Mouse (Mus musculus) neural tube, embryonic 14.5 days (tissue): Measurements from ENCODE around the gene Abi1. TPM values are rescaled to one million over a fixed set of nuclear protein-coding genes. Genes with fewer than 3 reads are reported as not detected.

ENCODE experiments used
- ATAC-seq: fragments of 200-750 bp; cut with Nextera tagmentation; 2 replicates; pipeline ENCODE4 v1.8.0; 2017; ENCODE audit warnings: low read depth, mild to moderate bottlenecking, moderate TSS enrichment, moderate library complexity
- H3K27ac ChIP-seq: fragments of 300-500 bp; sonication (generic); 2 replicates; pipeline ENCODE4 v1.5.1; 2014; ENCODE audit warnings: low read depth, mild to moderate bottlenecking, control low read depth, low read length, moderate library complexity, mixed read lengths
- H3K27me3 ChIP-seq: fragments of 300-500 bp; sonication (generic); 2 replicates; pipeline ENCODE4 v1.6.1; 2014; ENCODE audit warnings: low read length; ENCODE audit not compliant: control insufficient read depth, insufficient read depth
- H3K36me3 ChIP-seq: fragments of 300-500 bp; sonication (generic); 2 replicates; pipeline ENCODE4 v1.6.1; 2014; ENCODE audit warnings: low read length, mixed read lengths; ENCODE audit not compliant: control insufficient read depth, insufficient read depth
- H3K4me1 ChIP-seq: fragments of 300-500 bp; sonication (generic); 2 replicates; pipeline ENCODE4 v1.6.1; 2014; ENCODE audit warnings: low read length; ENCODE audit not compliant: control insufficient read depth, insufficient read depth
- H3K4me2 ChIP-seq: fragments of 300-500 bp; sonication (generic); 2 replicates; pipeline ENCODE4 v1.6.1; 2014; ENCODE audit warnings: mild to moderate bottlenecking, low read depth, low read length, control low read depth
- H3K4me3 ChIP-seq: fragments of 300-500 bp; sonication (generic); 2 replicates; pipeline ENCODE4 v1.5.1; 2014; ENCODE audit warnings: low read depth, low read length, control low read depth, mixed read lengths
- H3K9ac ChIP-seq: fragments of 300-500 bp; sonication (generic); replicated peaks from 2 replicates; pipeline ENCODE4 v1.6.1; 2014; ENCODE audit warnings: low read depth, mild to moderate bottlenecking, control low read depth, low read length, mixed read lengths
- H3K9me3 ChIP-seq: fragments of 300-500 bp; sonication (generic); 2 replicates; pipeline ENCODE4 v1.6.1; 2016; ENCODE audit warnings: low read length; ENCODE audit not compliant: control insufficient read depth
- WGBS: fragments of 180-500 bp; shearing (Covaris S2); extraction: QIAGEN DNeasy Blood & Tissue Kit; methylation state at CpG from one replicate; pipeline ENCODE4 v1.1.7; 2014; 5-methylcytosine and 5-hydroxymethylcytosine counted together
- polyA plus RNA-seq: library from polyadenylated mRNA; unstranded; fragments of >200 nt; fragmentation: Nextera tagmentation; extraction: Ambion mirVana; gene quantifications from 2 replicates; pipeline ENCODE4 v1.2.1, GENCODE M21; 2014

The Abi1 gene
- 58.9 and 64.8 TPM in 2 replicates for polyA plus RNA-seq

- Histone ChIP-seq H3K4me1 (peaks cover 8% of the 10 kb centered on the region), H3K4me2 (peak within 1 kb of the TSS; percentile 72), H3K27me3 (peaks cover 3% of the 10 kb centered on the region; the same call in 1 of the 2 replicates), H3K9ac (peak within 1 kb of the TSS; percentile 92), H3K9me3 (no peaks in the 10 kb centered on the region), H3K4me3 (peak within 1 kb of the TSS; percentile 99), H3K36me3 (no peaks in the 10 kb centered on the region), H3K27ac (peak within 1 kb of the TSS; percentile 97)
- ATAC-seq = peak; percentile 97
- WGBS = 3% methylated on average over 24 of the region's 24 CpGs
Measured at GRCm38 (mm10) chr2:23040001-23040646, at the start of gene Abi1. TSS of gene Abi1 (minus strand) at chr2:23040241.

DNA sequence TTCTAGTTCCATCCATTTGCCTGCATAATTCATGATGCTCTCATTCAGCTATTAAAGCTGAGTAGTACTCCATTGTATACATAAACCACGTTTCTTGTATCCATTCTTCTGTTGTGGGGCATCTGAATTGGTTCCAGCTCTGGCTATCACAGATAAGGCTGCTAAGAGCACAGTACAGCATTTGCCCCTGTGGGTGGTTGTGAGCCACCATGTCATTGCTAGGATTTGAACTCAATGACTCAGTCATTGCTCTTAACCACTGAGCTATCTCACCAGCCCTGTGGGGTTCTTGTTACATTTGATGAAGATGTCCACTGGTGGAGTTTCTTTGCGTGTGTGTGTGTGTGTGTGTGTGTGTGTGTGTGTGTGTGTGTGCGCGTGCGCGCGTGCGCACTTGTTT lies 44.5 kb upstream of the Abi1 start:
- Histone ChIP-seq H3K27ac (no peak overlapping the region), H3K36me3 (peaks cover 15% of the 10 kb centered on the region; the same call in 1 of the 2 replicates), H3K4me2 (no peak overlapping the region), H3K4me3 (no peak overlapping the region), H3K4me1 (no peaks in the 10 kb centered on the region), H3K9ac (no peak overlapping the region), H3K9me3 (no peaks in the 10 kb centered on the region), H3K27me3 (no peaks in the 10 kb centered on the region)
- no peak for ATAC-seq
- WGBS = 96% methylated on average over 8 of the region's 8 CpGs

GRCm38 (mm10) chr2:23078588-23078987 lies 38.5 kb upstream of the Abi1 start:
- H3K27ac ChIP-seq = no peak overlapping the region
- no peaks in the 10 kb centered on the region for H3K9me3 ChIP-seq
- H3K9ac ChIP-seq = no peak overlapping the region
- no peak overlapping the region for H3K4me3 ChIP-seq
- peaks cover 18% of the 10 kb centered on the region; the same call in 1 of the 2 replicates for H3K36me3 ChIP-seq
- H3K4me2 ChIP-seq = no peak overlapping the region
- 97% methylated on average over 2 of the region's 2 CpGs for WGBS
- no peak for ATAC-seq
- no peaks in the 10 kb centered on the region for H3K27me3 ChIP-seq
- H3K4me1 ChIP-seq = no peaks in the 10 kb centered on the region

GRCm38 (mm10) chr2:23077693-23078092 lies 37.7 kb upstream of the Abi1 start:
- H3K4me2 ChIP-seq = no peak overlapping the region
- WGBS = 92% methylated on average over 5 of the region's 5 CpGs
- H3K9ac ChIP-seq = no peak overlapping the region
- no peaks in the 10 kb centered on the region for H3K9me3 ChIP-seq
- no peak overlapping the region for H3K27ac ChIP-seq
- no peaks in the 10 kb centered on the region for H3K4me1 ChIP-seq
- H3K27me3 ChIP-seq = no peaks in the 10 kb centered on the region
- H3K36me3 ChIP-seq = peaks cover 18% of the 10 kb centered on the region; the same call in 1 of the 2 replicates
- no peak for ATAC-seq
- H3K4me3 ChIP-seq = no peak overlapping the region

- no peak overlapping the region for H3K4me2 ChIP-seq
- no peaks in the 10 kb centered on the region for H3K27me3 ChIP-seq
- no peak overlapping the region for H3K9ac ChIP-seq
- no peaks in the 10 kb centered on the region for H3K9me3 ChIP-seq
- no peaks in the 10 kb centered on the region for H3K4me1 ChIP-seq
- ATAC-seq = no peak
- no peak overlapping the region for H3K4me3 ChIP-seq
- H3K36me3 ChIP-seq = peaks cover 18% of the 10 kb centered on the region; the same call in 1 of the 2 replicates
- no peak overlapping the region for H3K27ac ChIP-seq
Measured at GRCm38 (mm10) chr2:23076783-23077182, 36.7 kb upstream of the Abi1 start.

GRCm38 (mm10) chr2:23075846-23076245 lies 35.8 kb upstream of the Abi1 start:
- Histone ChIP-seq H3K27me3 (no peaks in the 10 kb centered on the region), H3K4me1 (0 out of 2 replicates have a peak, but pooled peaks cover 3% of the 10 kb centered on the region), H3K4me2 (no peak overlapping the region), H3K36me3 (peaks cover 17% of the 10 kb centered on the region; the same call in 1 of the 2 replicates), H3K4me3 (no peak overlapping the region), H3K9ac (no peak overlapping the region), H3K9me3 (no peaks in the 10 kb centered on the region), H3K27ac (no peak overlapping the region)
- no peak for ATAC-seq

- no peaks in the 10 kb centered on the region for H3K27me3 ChIP-seq
- ATAC-seq = no peak
- no peak overlapping the region for H3K9ac ChIP-seq
- no peak overlapping the region for H3K4me2 ChIP-seq
- WGBS = 33% methylated on average over 1 of the region's 1 CpGs
- H3K36me3 ChIP-seq = no peaks in the 10 kb centered on the region; the same call in 1 of the 2 replicates
- H3K9me3 ChIP-seq = no peaks in the 10 kb centered on the region
- 0 out of 2 replicates have a peak, but pooled peaks cover 3% of the 10 kb centered on the region for H3K4me1 ChIP-seq
- H3K27ac ChIP-seq = no peak overlapping the region
- H3K4me3 ChIP-seq = no peak overlapping the region
Measured at GRCm38 (mm10) chr2:23071406-23071805, 31.4 kb upstream of the Abi1 start.

DNA sequence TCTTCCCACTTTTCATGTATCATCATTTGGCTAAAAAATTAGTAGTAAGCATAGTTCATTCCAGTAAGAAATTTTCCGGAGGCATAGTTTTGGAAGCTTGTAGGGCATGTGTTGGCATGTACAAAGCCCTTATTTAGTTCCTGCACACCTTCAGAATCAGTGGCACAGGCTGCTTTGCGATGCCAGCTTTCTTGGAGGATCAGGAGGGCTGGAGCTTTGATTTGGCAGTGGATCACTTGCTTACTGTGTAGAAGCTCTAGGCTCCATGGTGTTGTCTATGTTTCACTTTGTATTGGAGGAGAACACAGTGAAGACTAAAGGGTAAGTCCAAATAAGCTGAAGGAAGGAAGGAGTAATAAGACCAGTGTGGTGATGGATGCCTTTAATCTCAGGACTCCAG lies 30.4 kb upstream of the Abi1 start:
- Histone ChIP-seq H3K27me3 (no peaks in the 10 kb centered on the region), H3K4me1 (0 out of 2 replicates have a peak, but pooled peaks cover 3% of the 10 kb centered on the region), H3K4me3 (no peak overlapping the region), H3K27ac (no peak overlapping the region), H3K9me3 (no peaks in the 10 kb centered on the region), H3K4me2 (no peak overlapping the region), H3K36me3 (no peaks in the 10 kb centered on the region; the same call in 1 of the 2 replicates), H3K9ac (no peak overlapping the region)
- ATAC-seq = no peak
- 97% methylated on average over 2 of the region's 2 CpGs for WGBS

DNA sequence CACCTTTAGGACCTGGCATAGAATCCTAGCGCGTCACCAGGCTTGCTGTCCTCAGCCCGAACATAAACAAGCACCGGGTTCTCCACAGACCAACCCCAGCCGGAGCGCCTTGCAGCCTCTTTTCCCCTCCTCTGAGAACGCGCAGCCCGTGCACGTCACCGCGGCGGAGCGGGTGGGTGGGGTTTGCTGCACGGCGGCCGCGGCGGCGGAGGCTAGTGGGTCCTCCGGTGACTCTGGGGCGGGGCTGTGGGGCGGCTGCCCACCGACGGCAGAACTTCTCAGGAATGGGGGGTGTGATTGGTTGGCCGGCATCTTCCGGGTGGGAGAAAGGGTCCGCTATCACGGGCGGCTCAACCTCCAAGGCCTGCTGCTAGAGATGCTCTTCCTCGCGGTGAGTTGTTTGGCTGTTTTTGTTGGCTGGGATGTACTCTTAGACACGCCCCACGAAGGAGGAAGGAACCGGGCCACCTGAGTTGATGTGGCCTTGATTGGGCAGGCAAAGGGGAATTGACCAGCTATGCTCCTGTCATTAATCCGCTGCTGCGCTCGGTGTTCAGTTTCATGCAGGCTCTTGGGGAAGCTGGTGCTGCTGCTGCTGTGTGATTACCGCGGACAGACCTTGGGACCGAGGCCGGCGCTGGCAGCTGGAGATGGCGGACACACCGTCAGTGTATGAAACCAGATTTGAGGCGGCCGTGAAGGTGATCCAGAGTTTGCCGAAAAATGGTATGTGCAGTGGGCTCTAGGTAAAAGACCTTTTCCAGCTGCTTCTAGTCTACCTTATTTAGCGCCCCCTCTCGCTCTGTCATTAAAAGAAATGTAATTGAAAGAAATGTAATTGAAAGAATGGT lies 29.1 kb upstream of the Abi1 start:
- Histone ChIP-seq H3K4me2 (peak overlapping the region; percentile 99), H3K9me3 (no peaks in the 10 kb centered on the region), H3K36me3 (no peaks in the 10 kb centered on the region; the same call in 1 of the 2 replicates), H3K4me1 (0 out of 2 replicates have a peak, but pooled peaks cover 3% of the 10 kb centered on the region), H3K27me3 (no peaks in the 10 kb centered on the region), H3K27ac (peak overlapping the region; percentile 97), H3K9ac (peak overlapping the region; percentile 80), H3K4me3 (peak overlapping the region; percentile 70)
- ATAC-seq = peak; percentile 90
- WGBS = under 1% methylated on average over 49 of the region's 50 CpGs
